Mouse (Mus musculus) right cerebral cortex, postnatal 10 days (tissue): ENCODE data around the gene Elp4.

Source experiments
- DNase-seq, 2 experiments: peaks; one replicate each; pipeline ENCODE4 v3.0.0; 2021; ENCODE audit warnings: low spot score in 2 of 2

Elp4 gene

DNA sequence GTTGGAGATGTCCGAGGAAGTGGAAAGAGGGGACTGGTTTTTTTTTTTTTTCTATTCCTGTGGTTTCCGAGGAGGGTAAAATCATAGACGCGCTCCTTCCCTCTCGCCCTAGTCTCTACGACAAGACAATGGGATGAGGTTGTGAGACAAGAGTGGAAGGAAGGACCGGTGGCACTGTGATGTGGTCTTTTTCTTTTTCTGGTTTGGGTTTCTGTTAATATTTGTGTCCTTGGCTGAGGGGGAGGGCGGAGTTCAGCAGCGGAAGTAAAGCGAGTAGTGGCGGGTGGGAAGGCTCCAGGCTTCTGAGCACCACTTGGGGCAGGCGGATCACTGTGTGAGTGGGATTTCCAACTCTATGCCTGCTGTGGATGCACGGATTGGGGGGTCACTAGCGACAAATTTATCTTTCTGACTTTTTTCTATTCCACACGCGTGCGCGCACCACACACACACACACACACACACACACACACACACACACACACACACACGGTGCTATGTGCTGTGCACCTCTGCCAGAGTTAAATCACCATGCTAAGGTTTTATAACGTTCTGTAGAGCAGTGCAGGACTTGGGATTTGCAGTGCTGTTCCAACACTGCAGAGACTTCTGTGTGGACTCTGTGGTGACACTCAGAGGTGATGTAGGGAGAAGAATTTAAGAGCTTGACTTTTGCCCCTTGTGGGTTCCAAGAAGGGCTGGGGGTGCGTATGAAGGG, 221.6 kb downstream of the Elp4 start:
- no peak for DNase-seq

GRCm38 (mm10) chr2:105682011-105682501, 222.3 kb downstream of the Elp4 start:
- DNase-seq: no peak

DNA sequence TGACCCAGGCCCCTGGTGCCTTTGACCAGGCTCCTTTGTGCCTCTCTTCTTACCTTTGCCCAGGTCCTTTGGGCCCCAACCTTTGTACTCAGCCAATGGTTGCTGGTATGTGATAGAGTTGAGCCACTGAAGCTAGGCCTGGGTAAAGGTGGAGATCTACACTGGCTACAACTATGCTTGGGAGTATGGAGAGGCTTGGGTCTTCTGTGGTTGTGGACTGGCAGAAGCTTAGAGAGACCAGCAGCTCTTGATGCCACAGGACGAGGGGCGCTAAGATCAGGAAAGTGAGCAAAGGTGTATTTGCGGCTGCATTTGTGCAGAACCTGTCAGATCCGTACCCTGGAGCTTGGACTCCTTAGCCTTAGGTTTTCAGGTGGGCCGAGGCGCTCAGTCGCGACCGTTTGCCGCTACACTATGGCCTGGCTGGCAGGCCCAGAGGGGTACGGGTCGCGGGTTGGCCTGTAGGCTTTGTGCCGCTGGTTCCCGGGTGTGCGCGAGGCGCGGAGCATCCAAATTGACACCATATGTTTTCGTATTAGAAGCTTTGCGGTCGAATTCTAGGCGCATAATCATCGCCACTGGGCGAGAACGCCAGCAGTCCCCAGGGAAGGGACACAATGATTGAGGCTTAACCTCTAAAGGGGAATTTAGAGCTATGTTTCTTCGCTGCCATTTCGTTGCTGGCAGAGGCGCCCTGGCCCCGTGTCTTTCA, 223.2 kb downstream of the Elp4 start:
- no peak for DNase-seq

DNA sequence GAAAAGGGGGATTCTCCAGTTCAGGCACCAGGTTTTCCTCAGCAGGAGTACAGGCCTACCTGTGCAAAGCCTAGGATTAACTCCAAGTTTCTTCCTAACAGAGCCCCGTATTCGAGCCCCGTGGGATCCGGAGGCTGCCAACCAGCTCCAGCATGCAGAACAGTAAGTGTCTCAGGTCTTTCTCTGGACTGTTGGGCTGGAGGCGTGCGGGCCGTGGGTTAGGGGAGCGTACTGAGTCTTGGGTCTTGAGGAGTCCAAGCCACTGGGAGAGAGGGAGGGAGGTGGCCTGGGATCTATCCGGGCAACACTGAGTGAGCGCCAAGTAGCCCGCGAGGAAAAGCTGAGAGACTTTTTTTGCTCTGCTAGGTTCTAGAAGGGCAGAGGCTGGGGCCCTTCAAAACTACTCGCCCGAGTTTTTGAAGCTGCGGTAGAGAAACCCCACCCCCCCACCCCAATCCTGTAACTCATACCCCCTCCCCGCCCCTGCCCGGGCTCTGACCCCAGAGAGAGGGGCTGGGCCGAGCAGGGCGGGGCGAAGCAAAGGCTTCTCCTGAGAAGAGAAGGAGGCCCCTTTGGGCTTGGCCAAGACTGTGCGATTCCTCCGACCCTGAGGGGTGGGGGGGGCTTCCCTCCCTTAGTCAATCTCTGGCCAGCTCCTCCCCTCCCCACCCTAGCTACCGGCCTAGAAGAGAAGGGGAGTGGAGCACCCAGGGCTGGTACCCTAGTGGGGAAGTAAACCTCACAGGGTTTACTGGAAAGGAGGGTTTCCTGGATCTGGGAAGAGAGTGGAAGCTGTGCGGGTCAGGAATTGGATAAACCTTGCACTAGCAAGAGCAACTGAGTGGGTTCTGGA, 224.0 kb downstream of the Elp4 start:
- no peak for DNase-seq

GRCm38 (mm10) chr2:105679331-105679730, 225.0 kb downstream of the Elp4 start:
- no peak for DNase-seq

GRCm38 (mm10) chr2:105678880-105679321, 225.5 kb downstream of the Elp4 start:
- no peak for DNase-seq

GRCm38 (mm10) chr2:105678306-105678705, 226.1 kb downstream of the Elp4 start:
- DNase-seq: no peak

- no peak for DNase-seq
Measured at GRCm38 (mm10) chr2:105677434-105678105, 226.8 kb downstream of the Elp4 start.

- DNase-seq: no peak
Measured at GRCm38 (mm10) chr2:105676909-105677433, 227.4 kb downstream of the Elp4 start.

DNA sequence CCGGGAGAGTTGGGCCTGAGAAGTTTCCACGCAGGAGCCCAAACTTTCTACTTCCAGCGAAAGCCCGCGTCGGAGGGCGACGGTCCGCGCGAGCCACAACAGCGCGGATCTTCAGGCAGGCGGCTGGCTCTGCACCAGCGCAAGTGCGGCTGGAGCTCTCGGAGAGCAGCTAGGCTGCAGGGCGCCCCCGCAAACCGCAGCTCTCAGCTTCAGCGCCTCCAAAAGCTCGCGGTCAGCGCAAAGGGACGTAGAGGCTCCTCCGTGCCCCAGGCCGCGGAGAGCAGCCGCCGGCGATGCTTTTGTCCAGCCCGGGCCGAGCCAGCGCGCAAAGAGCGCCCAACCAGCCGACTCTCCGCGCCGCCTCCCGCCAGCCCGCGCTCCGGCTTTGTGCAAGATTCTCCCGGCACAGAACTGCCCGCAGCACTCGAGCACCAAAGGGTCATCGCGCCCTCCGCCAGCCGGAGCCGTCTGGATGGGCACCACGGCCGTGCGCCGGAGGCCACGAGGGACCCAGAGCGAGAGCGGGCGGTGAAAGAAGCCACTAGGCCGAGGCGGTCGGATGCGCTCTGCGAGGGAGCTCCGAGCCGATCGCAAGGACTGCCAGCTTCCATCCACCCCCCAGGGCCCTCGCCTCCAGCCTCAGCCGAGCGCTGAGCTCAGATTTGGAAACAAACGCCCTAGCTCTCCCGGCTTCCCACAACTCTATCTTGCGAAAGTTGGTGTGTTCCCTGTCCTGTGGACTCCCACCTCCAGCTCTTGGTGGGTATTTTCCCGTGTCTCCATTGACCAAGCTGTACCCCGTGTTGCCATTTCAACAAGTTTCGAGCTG, 228.1 kb downstream of the Elp4 start:
- DNase-seq: peak in 1 of 2 experiments; percentile 46

GRCm38 (mm10) chr2:105675730-105676079, 228.7 kb downstream of the Elp4 start:
- no peak for DNase-seq

GRCm38 (mm10) chr2:105674875-105675729, 229.3 kb downstream of the Elp4 start:
- DNase-seq: peak; percentile 92 to 94

GRCm38 (mm10) chr2:105674061-105674874, 230.1 kb downstream of the Elp4 start:
- no peak for DNase-seq

GRCm38 (mm10) chr2:105673631-105674060, 230.7 kb downstream of the Elp4 start:
- DNase-seq: no peak

DNA sequence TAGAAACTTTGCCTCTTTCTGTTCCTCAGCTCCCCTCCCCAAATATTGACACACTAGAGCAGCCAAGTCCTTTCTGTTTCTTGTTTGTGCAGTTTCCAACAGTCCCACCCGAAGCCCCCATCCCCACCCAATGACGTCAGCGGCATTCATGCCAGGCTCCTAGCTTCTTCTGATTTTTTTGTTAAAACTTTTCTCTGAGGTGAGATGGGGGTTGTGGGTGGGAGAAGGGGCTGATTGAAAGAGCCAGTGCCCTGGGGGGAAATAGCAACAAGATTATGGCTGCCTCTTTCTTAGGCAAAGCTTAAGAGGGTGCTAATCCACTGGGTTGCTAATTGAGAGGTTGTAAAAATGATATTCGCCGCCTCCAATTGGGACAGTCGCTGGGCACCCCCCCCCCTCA, 231.3 kb downstream of the Elp4 start:
- DNase-seq: no peak

GRCm38 (mm10) chr2:105672596-105672960, 231.8 kb downstream of the Elp4 start:
- DNase-seq: no peak

DNA sequence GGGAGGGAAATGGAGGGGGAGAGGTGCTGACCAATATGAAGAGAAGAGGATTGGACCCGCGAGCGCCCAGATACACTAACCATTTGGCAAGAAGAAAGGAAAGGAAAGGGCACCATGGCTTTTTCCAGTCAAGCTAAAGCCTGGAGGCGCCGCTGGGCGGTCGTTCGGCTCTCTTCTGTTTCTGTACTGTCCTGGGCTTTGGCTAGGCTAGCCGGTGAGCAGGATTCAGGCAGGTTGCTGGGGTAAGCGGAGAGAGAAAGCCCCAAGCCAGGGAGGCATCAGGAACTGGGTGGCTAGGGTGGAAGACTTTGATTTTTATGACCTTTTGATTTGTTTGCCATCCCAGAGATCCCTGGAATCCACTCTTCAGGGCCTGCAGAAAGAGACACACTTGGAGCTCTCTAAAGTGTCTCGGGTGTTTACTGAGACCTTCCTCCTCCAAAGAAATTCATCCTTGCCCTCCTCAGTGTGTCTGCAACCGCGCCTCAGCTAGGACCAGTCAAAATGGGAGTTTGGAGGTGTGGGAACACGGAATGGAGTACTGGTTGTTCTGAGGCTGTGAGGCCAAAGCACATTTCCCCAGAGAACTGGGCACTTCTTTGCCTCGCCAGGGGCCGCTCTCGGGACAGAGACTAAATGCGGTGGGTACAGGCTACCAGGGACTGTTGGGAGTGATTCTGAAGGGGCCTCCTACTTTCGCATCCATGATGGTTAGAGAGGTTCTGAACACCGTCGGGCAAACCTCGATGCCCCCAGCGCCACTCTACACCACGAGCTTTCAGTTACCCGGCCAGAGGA, 232.4 kb downstream of the Elp4 start:
- DNase-seq: no peak
